Mouse (Mus musculus): Measurements from ENCODE around the gene Efhc1.
"Not testable (repeated sequence)": the region's sequence is repeated elsewhere in the genome, so short reads cannot be mapped to it uniquely, and the experiment has no call there.

The Efhc1 gene

GRCm38 (mm10) chr1:20951300-20951763 lies at the start of gene Efhc1:
Gene Efhc1, plus strand, starts transcription at chr1:20951626.
- DNase-seq = peak; percentile 89

DNA sequence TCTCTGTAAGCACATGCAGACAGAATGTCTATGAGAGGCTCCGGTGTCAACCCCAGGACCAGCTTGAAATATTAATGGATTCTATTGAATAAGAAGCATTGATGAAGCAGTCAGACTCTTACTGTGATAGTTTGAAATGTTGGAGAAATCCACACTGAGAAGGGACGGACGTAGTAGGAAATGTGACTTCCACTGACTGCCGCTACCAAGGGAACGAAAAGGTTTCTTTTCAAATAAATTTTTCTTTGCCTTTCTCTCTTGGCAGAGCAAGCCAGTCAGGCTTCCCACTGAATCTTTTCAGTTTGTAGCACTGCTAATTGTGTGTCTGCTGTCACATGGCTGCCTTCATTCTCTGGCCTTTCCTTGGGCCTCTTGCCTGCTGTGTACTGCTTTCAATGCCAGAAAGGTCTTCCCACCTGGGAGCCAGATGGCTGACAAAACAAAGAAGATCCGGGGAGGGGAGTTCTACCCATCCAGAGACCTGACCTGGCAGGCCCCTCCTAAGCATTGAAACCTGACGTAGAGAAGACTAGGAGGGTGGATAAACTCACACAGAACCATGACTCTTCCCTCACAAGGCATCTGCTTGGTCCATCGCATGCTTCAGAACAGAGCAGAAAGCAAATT lies 45.8 kb upstream of the Efhc1 start:
- DNase-seq = no peak

- no peak for DNase-seq
Observed at GRCm38 (mm10) chr1:20906128-20906515, 45.3 kb upstream of the Efhc1 start.

DNA sequence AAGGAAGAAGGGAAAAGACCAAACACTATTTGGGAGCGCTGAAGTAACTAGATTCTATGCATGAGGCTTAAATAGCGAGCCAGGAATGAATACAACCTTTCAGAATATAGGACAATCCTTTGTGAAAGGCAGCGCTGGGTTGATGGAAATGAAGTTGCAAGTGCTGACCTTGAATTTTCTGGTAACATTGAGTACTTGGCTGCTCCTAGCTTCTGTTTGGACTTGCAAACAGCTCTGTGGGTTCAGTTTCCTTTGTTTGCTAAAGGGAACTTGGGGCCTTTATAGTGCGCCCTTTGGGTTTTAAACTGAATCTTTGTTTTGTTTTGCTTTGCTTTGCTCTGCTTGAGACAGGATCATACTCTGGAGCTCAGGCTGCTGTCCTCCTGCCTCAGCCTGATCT lies 42.9 kb upstream of the Efhc1 start:
- no peak for DNase-seq

DNA sequence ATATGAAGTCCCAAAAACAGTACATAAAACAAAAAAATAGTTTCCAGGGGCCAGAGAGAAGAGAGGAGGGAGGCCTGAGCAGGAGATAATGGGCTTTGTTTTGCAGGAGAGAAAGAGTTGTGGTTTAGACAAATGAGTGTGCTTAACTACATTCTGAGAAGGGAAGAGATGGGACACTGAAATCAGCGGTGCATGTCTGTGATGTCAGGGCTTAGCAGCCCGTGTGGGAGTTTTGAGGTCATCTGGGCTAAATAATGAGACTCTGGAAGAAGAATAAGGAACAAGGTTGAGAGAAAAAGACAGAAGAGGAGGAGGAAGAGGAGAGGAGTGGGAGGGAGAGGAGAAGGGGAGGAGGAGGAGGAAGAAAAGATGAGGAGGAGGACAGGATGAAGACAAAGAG lies 39.3 kb upstream of the Efhc1 start:
- DNase-seq = no peak

DNA sequence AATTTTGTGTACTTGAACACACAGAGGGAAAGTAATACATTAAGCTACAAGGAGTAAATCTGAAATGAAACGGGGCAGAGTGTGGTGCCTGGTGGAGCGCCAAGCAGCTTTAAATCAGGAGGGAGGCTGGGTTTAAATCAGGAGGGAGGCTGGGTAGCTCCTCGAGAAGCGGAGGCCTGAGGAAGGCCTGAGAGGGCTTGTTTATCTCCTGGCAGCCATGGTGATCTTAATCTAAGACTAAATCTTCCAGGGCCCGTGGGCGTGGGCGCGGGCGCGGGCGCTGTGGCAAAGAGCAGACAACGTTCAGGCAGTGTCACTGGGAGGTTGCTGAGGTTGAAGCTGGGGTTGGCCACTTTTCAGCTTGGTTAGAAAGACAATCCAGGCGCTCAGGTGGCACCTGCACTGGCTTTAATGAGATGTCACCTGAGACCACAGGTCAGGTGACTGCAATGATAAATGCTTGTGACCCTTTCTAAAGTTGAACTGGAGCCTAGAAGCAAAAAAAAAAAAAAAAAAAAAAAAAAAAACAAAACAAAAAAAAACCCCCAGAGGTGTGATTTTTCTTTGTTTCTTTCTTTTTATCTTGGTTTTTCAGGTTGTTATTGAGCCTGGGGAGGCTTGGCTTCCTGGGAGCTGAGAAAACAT lies 38.8 kb upstream of the Efhc1 start:
- no peak for DNase-seq

DNA sequence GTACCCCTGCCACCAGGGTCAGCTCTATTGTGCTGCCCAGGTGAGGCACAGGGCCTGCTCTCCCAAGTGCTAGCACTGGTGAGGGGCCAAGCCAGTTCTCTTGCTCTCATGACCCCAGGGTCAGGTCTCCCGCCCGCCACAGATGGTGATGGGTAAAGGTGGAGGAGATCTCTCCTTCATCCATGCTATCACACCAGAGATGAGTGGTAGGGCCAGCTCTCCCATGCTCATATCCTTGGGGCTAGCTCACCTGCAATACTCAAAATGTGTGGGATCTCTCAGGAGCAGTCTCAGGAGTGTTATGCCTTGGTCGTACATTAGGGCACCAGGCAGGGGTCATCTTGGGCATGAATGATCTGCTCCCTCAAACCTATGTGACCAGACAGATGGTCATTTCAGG lies 36.7 kb upstream of the Efhc1 start:
- DNase-seq = no peak

GRCm38 (mm10) chr1:20915608-20916007 lies 35.8 kb upstream of the Efhc1 start:
- no peak for DNase-seq

DNA sequence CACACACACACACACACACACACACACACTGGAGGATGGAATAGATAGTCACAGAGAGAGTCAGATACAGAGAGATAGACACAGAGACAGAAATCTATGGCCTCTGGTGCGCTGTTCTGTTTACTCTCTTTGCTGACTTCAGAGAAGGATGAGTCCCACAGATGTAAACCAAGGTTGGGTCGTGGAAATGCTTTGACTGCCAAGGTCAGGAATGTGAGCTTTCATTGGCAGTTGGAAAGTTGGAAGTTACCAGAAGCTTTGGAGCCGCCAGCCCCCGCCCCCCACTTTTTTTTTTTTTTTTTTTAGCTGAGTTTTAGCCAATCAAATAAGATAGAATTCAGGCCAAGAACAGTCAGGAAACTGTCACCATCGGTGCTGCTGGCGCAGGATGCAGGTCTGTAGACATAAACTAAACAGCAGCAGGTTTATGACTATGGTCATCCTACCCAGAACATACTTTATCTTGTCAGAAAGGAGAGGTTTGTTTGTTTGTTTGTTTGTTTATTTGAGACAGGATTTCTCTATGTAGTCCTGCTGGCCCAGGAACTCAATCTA lies 33.9 kb upstream of the Efhc1 start:
- DNase-seq = no peak

DNA sequence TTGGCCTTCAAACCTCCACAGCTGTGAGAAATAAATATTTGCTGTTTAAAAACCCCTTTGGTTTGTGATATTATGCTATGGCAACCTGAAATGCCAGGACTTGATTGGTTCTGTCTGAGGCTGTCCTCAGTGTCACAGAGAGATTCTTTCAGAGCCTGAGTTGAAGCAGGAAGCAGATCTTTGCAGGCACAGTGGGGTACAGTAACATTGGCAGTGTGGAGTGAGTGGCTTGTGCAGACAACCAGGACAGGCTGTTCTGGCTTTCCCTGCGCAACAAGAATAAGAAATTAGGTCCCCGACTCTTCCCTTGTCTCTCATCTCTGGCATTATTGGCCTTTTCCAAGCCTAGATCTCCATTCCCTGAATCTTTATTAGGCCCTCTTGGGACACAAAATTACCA lies 31.7 kb upstream of the Efhc1 start:
- no peak for DNase-seq

DNA sequence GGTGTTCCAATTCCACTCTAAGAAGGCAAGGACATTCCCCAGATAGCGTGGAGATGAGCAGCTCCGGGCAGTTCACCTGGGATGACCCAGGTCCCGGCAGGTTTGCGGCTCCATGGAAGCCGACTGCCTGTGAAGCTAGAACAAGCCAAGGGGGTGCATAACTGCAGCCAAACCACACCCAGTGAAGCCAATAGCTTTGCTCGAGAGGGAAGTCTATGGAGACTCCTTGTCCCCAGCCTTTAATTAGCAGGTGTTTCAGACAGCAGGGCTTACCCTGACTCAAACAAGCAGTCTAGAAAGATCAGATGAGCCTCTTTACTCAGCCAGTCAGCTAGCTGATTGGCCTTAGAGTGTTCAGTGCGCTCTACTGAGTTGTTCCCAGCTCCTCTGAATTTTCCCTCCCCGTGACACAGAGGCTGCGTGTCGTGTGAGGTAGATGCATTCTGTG lies 30.3 kb upstream of the Efhc1 start:
- no peak for DNase-seq

DNA sequence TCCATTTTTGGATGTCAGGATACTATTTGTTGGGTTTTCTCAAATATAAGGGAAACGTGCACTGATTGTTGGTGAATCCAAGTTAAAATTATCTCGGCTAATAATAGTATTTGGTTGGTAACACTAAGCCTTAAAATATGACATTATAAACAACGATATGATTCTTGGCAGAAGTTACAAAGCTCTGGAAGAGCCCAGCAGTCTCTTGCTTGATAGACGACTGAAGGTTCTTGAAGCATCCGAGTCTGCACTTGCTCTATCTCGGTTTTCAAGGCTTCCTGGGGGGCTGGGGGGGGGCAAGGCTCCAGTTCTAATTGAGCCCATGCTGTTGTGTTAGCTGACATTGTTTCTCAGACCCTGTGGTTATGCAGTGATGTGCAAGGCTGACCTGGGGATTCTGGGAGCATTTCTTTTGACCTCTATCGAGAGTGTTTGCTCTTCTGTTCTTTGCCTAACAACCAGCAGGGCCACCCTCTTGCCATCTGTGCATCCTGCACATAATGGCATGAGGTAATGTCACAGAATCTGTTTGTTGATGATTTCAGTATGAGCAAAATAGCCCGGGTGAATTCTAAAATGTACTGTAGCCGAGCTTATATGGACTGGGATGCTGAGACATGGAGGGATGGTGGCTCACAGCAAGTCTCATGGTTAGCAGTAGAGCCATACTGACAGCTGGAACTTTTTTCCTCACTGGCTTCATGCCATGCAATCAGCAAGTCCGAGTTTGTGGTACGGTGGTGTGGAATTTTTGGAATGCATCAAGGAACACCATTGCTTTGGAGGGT lies 28.6 kb upstream of the Efhc1 start:
- DNase-seq = no peak

- DNase-seq = not testable (repeated sequence)
Observed at GRCm38 (mm10) chr1:20925324-20925723, 26.1 kb upstream of the Efhc1 start.

GRCm38 (mm10) chr1:20925926-20926325 lies 25.5 kb upstream of the Efhc1 start:
- DNase-seq = no peak

GRCm38 (mm10) chr1:20926376-20926775 lies 25.1 kb upstream of the Efhc1 start:
- DNase-seq = no peak

- DNase-seq = no peak
Observed at GRCm38 (mm10) chr1:20928487-20928886, 22.9 kb upstream of the Efhc1 start.

DNA sequence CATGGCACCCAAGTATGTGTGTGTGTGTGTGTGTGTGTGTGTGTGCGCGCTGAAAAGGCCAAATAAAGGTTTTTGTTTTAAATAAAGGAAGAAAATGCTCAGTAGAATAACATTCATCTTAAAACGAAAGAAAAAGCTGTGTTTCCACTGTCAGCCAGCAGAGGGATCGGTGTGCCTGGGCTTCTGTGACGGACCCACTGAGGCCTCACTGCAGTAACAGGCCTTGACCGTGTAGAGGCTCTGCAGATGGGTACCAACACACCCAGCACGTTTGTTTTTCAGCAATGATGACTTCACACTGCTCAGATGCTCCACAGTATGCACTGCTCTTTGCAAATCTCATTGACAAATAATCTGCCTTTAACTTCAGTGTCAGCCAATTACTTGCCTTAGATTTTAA lies 18.0 kb upstream of the Efhc1 start:
- DNase-seq = peak; percentile 25

DNA sequence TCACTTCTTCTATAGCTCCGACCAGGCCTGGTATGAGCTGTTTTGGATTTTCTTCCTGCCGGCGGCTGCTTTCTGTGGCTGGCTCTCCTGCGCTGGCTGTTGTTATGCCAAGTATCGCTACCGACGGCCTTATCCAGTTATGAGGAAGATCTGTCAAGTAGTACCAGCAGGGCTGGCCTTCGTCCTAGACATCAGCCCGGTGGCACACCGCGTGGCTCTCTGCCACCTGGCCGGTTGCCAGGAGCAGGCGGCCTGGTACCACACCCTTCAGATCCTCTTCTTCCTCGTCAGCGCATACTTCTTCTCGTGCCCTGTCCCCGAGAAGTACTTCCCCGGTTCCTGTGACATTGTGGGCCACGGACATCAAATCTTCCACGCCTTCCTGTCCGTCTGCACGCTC lies 16.3 kb upstream of the Efhc1 start:
- DNase-seq = no peak

GRCm38 (mm10) chr1:20939046-20939445 lies 12.4 kb upstream of the Efhc1 start:
- peak; percentile 20 for DNase-seq

GRCm38 (mm10) chr1:20940151-20940550 lies 11.3 kb upstream of the Efhc1 start:
- DNase-seq = peak; percentile 64

DNA sequence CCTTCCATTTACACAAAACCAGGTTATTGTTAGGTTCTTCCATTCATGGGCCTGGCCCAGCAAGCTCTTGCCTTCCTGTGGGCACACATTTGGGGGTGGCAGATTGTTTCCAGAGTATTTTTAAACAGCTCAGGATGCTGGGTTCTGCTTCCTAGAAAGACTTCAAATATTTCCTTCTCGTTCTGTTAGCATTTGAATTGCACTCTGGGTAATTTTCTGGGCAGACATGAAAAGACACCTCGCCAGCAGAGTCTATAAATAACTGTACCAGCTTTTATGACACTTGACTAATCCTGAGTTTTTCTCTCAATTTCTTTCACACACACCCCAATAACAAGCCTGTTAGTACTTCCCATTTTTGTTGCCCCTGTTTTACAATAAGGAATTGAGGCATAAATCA lies 10.1 kb upstream of the Efhc1 start:
- DNase-seq = no peak

DNA sequence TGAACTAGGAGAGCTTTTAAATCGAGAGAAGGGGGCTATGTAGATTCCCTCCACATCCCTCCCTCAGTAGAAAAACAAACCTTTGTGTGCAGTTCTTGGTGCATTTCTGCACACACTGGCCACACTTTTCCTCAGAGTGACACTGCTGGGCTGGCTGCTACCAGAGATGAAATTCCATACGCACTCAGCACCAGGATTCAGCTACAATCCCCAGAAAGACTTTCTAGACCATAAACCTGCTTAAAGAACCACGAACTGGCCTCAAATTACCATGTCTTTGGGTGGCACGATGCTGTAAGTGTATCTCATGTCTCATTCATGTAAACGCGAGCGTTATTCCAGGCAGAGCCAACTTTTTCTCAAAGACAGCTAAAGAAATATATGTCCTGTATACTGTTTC lies 9.6 kb upstream of the Efhc1 start:
- no peak for DNase-seq

DNA sequence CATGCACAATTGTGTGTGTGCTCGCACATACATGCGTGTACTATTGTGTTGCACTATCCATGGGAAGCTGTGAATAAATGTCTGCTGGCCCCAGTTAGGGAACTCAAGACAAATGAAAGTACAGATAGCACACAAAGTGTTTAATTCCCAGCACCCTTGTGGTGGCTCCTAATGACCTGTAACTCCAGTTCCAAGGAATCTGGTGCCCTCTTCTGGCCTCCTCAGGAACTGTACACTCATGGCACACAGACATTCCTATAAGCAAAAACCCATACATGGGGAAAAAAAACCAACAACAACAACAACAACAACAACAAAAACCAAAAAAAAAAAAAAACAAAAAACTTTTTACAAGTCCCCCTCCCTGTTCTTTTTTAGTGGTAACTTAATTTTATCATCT lies 8.4 kb upstream of the Efhc1 start:
- DNase-seq = no peak

DNA sequence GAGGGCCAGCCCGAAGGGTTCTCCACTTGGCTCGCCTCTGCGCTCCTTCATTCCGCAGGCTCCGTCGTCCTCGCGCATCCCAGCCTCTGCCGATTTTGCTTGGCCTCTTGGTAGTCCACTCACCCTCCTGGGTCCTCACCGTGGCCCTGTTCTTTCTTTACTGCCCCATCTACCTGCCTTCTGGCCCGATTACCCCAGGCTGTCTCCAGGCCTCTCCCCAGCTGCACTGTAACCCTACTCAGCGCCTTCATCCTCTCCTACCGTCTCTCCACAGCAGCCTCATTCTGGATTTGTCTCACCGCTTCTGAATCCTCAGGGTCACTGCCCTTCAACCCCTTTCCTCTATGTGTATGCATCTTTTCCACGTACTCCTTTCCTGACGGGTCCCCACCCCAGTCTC lies 373 bp downstream of the Efhc1 start:
- no peak for DNase-seq

All from kidney, adult 11 months (tissue).